Mouse (Mus musculus) cerebellum, adult 18-20 months (tissue): ENCODE measurements around the gene Ipmk.
"Not testable (repeated sequence)": the region's sequence is repeated elsewhere in the genome, so short reads cannot be mapped to it uniquely, and the experiment has no call there.

Source experiments
- DNase-seq, 2 experiments: peaks; one replicate each; pipeline ENCODE4 v3.0.0; 2021

Gene Ipmk

GRCm38 (mm10) chr10:71376014-71376413, 28.5 kb downstream of the Ipmk start:
- DNase-seq, result no peak

GRCm38 (mm10) chr10:71380406-71380805, 32.8 kb downstream of the Ipmk start:
- no peak for DNase-seq

GRCm38 (mm10) chr10:71381471-71382033, 34.0 kb downstream of the Ipmk start:
- DNase-seq, result no peak

GRCm38 (mm10) chr10:71382109-71382508, 34.5 kb downstream of the Ipmk start:
- DNase-seq, result no peak

- DNase-seq, result no peak
These were observed 35.4 kb downstream of the Ipmk start for GRCm38 (mm10) chr10:71382858-71383551.

- not testable (repeated sequence) for DNase-seq
These were observed 36.0 kb downstream of the Ipmk start for GRCm38 (mm10) chr10:71383552-71383924.

GRCm38 (mm10) chr10:71384159-71385044, 36.8 kb downstream of the Ipmk start:
- DNase-seq, result no peak

GRCm38 (mm10) chr10:71389311-71389710, 41.7 kb downstream of the Ipmk start:
- DNase-seq, result no peak

GRCm38 (mm10) chr10:71398383-71399145, 51.0 kb downstream of the Ipmk start:
- DNase-seq, result no peak

GRCm38 (mm10) chr10:71399399-71399798, 51.8 kb downstream of the Ipmk start:
- no peak for DNase-seq

GRCm38 (mm10) chr10:71399987-71400386, 52.4 kb downstream of the Ipmk start:
- DNase-seq, result no peak

GRCm38 (mm10) chr10:71400818-71401646, 53.5 kb downstream of the Ipmk start:
- DNase-seq, result peak; percentile 33 to 38

GRCm38 (mm10) chr10:71403638-71404037, 56.1 kb downstream of the Ipmk start:
- DNase-seq, result no peak

GRCm38 (mm10) chr10:71405523-71406217, 58.1 kb downstream of the Ipmk start:
- no peak for DNase-seq

- no peak for DNase-seq
These were observed 62.4 kb downstream of the Ipmk start for GRCm38 (mm10) chr10:71409948-71410347.

- no peak for DNase-seq
These were observed 65.8 kb downstream of the Ipmk start for GRCm38 (mm10) chr10:71413401-71413800.

GRCm38 (mm10) chr10:71421531-71421930, 74.0 kb downstream of the Ipmk start:
- DNase-seq, result no peak

- peak; percentile 52 to 69 for DNase-seq
These were observed 74.8 kb downstream of the Ipmk start for GRCm38 (mm10) chr10:71422047-71423037.

- DNase-seq, result no peak
These were observed 79.2 kb downstream of the Ipmk start for GRCm38 (mm10) chr10:71426740-71427139.

- DNase-seq, result no peak
These were observed 79.8 kb downstream of the Ipmk start for GRCm38 (mm10) chr10:71427381-71427780.
